Mouse (Mus musculus): Measurements from ENCODE around the gene Slc29a3. TPM values are rescaled to one million over a fixed set of nuclear protein-coding genes. Genes with fewer than 3 reads are reported as not detected.
"Not testable (repeated sequence)": the region's sequence is repeated elsewhere in the genome, so short reads cannot be mapped to it uniquely, and the experiment has no call there.

Slc29a3 gene
- total RNA-seq, 2 experiments from 2014 or later, result 14.6 to 18.3 TPM

DNA sequence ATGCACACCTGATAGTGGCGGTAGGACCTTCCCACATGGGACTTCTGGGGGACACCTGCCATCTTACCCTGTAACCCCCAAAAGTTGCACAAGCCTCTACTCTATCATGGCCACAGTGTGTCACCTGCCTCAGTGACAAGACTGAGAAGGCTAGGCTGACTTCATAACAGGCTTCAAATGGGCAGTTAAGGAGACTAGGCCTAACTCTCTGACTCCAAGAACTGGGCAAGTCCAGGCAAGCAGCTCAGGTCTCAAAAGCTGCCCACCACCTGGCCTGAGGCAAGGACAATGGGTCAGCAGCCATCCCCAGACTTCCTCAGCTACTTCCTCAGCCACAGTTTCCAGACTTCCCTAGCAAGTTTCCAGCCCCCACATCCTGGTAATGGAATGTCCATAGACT is 16.9 kb downstream of the Slc29a3 start:
- no peak overlapping the region for H3K4me3 ChIP-seq
- DNase-seq (ENCODE audit: low spot score in 2 of 2), result no peak
- TF ChIP-seq CTCF (conservative IDR thresholded peaks at IDR 0.05), result no peak
- H3K27ac ChIP-seq, result no peak overlapping the region

DNA sequence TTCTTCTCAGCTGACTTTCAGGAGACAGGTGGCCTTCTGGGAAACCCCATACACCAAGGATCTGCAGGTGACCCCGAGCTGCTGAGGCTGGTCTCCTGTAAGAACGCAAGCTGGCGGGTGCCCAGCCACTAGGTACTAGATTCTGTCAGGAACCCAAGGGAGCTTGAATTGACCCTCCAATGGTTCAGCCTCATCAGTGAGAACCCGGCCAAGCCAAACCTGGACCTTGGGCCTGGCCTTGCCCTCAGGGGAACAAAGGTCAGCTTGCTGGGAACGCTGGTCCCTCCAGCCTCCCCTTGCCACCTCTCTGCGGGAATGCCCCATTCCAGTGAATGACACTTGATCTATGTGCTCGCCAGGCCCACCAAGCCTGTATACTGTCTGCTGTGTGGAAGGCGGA is 19.1 kb downstream of the Slc29a3 start:
- no peak for TF ChIP-seq CTCF (conservative IDR thresholded peaks at IDR 0.05)
- Histone ChIP-seq H3K27ac (no peak overlapping the region), H3K4me3 (no peak overlapping the region)
- no peak for DNase-seq (ENCODE audit: low spot score in 2 of 2)

DNA sequence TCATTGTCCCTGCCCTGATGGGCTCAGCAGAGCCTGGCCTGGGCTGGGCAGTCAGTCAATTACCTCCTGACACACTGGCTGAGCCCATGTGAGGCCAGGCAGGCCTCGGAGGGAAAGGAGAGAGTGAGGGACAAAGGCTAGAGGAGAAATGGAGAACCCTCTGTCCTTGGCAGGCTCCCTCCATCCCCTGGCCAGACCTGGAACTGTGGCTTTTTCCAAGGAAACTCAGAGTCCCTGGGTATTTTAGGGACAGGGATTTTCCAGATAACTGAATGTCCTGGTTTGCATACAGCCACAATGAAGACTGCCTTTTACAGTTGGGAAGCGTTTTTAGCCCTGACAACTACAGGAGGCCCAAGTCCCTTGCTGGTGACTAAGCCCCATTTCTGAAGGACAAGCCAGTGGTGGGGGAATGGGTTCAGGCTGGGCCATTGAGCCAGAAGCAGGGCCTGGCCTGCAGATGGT is 20.2 kb downstream of the Slc29a3 start:
- no peak for DNase-seq (ENCODE audit: low spot score in 2 of 2)
- H3K27ac ChIP-seq, result peak overlapping the region; percentile 33; the same call in 1 of the 2 replicates
- no peak overlapping the region for H3K4me3 ChIP-seq
- TF ChIP-seq CTCF (conservative IDR thresholded peaks at IDR 0.05), result no peak

DNA sequence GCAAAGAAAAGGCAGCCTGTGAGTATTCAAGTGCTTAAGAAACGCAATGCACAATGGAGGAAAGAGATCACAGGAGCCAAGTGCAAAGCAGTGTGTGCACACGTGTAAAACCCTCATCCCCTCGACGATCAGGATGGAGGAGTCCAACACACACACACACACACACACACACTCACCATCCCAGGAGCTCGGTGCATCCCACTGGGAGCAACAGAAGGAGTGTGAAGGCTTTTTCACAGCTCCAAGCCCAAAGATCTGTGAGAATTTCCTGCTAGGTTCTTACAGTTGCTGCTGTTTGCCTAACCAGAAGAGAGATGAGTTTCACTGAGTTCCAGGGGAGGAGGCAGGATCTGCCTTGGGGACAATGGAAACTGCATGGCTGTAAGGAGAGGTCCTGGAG is 20.9 kb downstream of the Slc29a3 start:
- DNase-seq (ENCODE audit: low spot score in 2 of 2), result no peak
- peak overlapping the region; percentile 33; the same call in 1 of the 2 replicates for H3K27ac ChIP-seq
- no peak for TF ChIP-seq CTCF (conservative IDR thresholded peaks at IDR 0.05)
- no peak overlapping the region for H3K4me3 ChIP-seq

DNA sequence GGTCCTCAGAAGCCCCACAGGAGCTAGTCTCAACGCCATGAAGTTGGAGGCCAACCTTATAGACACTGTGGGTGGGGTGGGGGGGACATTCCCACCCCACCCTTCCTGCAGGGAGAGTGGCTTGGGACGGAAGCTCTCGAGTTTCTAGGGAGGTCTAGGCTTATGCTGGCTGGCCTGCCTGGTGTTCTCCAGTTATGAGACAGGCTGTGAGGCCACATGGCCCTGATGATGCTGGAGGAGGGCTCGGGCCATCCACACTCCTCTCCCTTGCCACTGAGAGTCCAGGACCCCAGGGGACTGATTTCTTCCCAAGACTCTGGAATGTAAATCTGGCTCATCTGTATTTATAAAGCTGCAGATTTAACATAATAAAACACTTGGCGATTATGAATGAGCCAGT is 25.3 kb downstream of the Slc29a3 start:
- H3K4me3 ChIP-seq, result no peak overlapping the region
- no peak for DNase-seq (ENCODE audit: low spot score in 2 of 2)
- H3K27ac ChIP-seq, result no peak overlapping the region
- TF ChIP-seq CTCF (conservative IDR thresholded peaks at IDR 0.05), result no peak

DNA sequence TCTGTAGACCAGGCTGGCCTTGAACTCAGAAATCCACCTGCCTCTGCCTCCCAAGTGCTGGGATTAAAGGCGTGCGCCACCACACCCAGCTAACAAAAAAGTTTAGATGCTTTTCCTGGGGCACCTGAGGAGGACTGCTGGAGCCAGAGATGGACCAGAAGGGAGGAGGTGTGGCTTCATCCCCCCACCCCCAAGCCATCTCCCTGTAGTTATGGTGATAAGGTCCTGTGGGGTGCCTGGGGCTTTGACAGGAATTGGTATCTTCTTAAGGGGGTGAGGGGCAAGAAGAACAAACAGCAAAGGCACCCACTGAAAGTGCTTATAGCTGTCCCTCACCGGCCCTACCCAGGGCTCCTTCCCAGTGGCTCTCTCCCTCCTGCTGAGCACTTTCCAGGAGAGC is 25.7 kb downstream of the Slc29a3 start:
- no peak for DNase-seq (ENCODE audit: low spot score in 2 of 2)
- Histone ChIP-seq H3K27ac (no peak overlapping the region), H3K4me3 (no peak overlapping the region)
- TF ChIP-seq CTCF (conservative IDR thresholded peaks at IDR 0.05), result no peak

DNA sequence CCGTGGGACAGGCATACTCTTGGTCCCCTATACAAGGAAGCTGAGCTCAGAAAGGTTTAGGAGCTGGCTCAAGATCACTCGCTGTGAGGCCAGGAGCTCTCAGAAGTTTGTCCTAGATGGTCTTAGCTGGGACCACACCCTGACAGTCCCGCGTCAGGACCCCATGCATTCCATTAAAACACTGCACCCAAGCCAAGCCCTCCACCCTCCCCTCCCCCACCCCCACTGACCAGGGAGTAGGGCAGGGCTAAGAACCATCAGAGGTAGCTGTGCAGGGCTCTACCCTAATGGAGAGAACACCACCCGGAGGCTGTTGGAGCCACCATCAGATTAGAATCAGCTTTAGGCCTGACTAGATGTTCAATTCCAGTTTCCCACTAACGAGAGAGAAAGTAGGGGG is 28.1 kb downstream of the Slc29a3 start:
- Histone ChIP-seq H3K4me3 (no peak overlapping the region), H3K27ac (no peak overlapping the region)
- no peak for TF ChIP-seq CTCF (conservative IDR thresholded peaks at IDR 0.05)
- DNase-seq (ENCODE audit: low spot score in 2 of 2), result no peak

DNA sequence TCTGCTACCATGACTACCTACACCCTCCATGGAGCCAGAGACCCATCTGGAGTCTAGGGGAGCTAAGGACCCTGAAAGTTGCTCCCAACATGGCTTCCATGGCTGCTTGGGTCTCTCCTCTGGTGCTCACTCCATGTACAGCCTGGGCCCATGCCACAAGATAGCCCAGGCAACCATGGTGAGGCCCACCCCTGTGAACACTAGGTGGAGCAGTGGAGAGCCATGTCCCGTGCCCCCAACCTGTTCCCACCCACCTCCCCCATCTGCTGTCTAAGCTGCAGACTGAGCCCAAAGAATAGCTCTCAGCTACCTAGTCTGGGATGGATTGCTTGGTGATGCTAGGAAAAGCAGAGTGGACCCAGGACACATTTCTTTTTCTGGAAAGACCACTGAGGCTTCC is 29.2 kb downstream of the Slc29a3 start:
- DNase-seq (ENCODE audit: low spot score in 2 of 2), result no peak
- Histone ChIP-seq H3K4me3 (no peak overlapping the region), H3K27ac (no peak overlapping the region)
- TF ChIP-seq CTCF (conservative IDR thresholded peaks at IDR 0.05), result peak; percentile 47

DNA sequence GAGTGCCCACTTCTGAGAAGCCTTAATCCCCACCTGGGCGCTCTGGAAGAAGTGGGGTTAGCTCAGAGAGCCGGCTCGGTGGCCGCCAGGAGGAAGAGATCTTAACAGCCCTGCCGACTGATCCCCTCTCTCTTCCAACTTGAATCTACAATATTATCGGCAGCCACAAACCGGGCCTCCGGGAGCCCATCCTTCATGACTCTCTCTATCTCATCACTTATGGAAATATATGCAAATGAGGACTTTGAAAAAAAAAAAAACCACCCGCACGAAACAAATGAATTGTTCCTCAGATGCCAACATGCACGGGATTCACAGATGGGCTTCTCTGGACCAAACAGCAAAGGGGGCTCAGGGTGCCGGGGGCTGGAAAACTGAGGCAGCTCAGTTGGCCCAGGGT is 31.0 kb downstream of the Slc29a3 start:
- no peak for TF ChIP-seq CTCF (conservative IDR thresholded peaks at IDR 0.05)
- no peak for DNase-seq (ENCODE audit: low spot score in 2 of 2)
- Histone ChIP-seq H3K4me3 (no peak overlapping the region), H3K27ac (no peak overlapping the region; the same call in 1 of the 2 replicates)

DNA sequence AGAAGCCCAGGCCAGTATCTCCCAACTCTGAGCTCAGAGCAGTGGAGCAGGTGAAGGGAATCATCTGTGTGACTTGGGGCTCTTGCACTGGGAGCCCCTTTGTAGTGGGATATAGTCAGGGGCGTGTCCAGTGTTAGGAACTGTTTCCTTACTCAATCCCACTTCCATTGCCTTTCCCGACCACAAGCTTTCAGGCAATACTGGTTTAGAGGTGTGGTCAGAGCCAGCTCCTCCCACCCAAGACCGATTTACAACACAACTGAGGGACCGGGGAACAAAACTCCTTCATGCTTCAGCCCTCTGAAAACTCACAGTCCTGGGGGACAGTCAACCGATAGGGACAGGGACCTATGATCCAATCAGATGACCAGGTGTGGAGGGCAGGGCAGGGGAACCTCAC is 32.1 kb downstream of the Slc29a3 start:
- DNase-seq (ENCODE audit: low spot score in 2 of 2), result no peak
- no peak for TF ChIP-seq CTCF (conservative IDR thresholded peaks at IDR 0.05)
- H3K4me3 ChIP-seq, result no peak overlapping the region
- no peak overlapping the region for H3K27ac ChIP-seq

DNA sequence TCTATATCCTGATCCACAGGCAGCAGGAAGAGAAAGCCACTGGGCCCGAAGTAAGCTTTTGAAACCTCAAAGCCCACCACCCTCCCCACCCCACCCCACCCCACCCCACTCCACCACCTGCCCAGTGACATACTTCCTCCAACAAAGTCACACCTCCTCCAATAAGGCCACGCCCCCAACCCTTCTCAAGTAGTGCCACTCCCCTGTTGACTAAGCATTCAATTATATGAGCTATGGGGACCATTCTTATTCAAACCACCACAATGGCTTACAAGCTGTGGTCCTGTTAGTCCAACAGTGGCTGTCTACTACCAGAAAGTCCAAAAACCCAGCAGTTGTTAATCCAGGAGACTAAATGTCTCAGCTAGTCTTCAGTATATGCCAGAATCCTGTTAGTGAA is 34.1 kb downstream of the Slc29a3 start:
- TF ChIP-seq CTCF (conservative IDR thresholded peaks at IDR 0.05), result no peak

DNA sequence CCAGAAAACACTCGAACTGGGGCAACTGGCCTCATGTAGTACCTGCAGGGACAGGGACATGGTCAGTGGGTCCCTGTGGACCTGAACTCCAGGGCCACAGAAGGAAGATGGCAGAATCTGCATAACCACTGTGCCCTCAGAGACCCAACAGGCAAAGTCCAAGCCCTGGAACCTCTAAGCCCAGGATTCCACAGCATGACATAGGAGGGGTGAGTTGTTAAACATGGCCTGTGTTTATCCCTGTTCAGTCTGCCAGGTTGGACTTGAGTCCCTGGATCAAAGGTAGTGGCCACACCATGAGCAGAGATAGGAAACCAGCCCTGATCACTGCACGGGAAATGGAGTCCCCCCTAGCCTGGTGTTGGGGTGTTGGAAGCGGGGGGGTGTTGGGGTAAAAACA is 36.1 kb downstream of the Slc29a3 start:
- no peak overlapping the region for H3K4me3 ChIP-seq
- no peak overlapping the region for H3K27ac ChIP-seq
- no peak for DNase-seq (ENCODE audit: low spot score in 2 of 2)
- no peak for TF ChIP-seq CTCF (conservative IDR thresholded peaks at IDR 0.05)

More for the DNA sequence above, 34.1 kb downstream of the Slc29a3 start:
- Histone ChIP-seq H3K27ac (no peak overlapping the region), H3K4me3 (no peak overlapping the region)
- DNase-seq (ENCODE audit: low spot score in 2 of 2), result no peak

DNA sequence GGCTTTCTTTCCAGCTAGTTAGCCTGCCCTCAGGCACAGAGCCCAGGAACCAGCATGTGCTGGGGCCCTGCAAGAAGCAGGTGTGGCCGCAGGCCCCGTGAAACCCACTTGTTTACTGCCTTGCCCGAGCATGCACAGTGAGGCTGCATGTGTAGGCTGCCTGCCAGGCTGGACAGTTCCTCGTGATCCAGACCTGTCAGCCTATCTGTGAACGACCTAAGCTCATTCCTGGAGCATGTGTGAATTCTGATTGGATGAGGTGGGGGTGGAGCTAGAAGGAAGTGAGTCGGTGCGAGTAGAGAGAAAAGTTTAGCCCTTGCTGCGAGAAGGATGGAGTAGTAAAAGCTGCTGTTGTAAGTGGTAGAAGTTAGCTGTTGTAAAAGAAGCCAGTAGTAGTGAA is 40.3 kb downstream of the Slc29a3 start:
- not testable (repeated sequence) for H3K4me3 ChIP-seq; DNase-seq (ENCODE audit: low spot score in 2 of 2); H3K27ac ChIP-seq

DNA sequence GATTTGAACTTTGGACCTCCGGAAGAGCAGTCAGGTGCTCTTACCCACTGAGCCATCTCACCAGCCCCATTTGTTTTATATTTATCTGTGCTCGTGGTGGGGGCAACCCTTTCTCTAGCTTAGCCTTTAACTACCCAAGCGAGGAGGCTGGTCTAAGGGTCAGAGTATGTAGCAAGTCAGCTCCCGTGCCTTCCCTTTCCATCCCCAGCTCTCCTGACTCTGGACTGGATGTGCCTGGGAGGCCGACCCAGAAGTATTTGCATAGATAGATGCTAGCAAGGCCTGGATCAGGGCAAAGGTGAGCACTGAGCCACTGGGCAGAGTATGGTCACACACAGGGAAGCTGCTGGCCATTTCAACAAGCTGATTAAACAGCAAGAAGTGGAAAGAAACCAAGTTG is 43.8 kb downstream of the Slc29a3 start:
- no peak for TF ChIP-seq CTCF (conservative IDR thresholded peaks at IDR 0.05)
- H3K4me3 ChIP-seq, result no peak overlapping the region
- H3K27ac ChIP-seq, result no peak overlapping the region
- DNase-seq (ENCODE audit: low spot score in 2 of 2), result no peak

DNA sequence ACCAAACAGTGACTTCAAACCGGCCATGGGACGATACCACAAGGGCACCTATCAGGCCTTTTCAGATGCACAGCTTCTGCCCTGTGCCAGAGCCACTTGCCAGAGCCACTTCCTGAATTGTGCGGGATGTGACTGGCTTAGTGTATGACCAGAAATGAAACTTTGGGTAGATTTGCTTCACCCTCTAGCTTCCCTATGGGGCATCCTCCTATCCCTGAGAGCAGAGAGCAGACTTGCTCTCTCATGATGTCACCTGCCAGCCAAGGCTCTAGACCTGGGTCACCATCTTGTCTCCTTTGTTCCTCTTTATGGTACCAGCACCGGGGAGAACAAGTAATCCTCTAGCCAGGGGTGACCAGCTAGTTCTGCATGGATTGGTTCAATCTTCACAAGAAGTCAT is 46.3 kb downstream of the Slc29a3 start:
- DNase-seq (ENCODE audit: low spot score in 2 of 2), result no peak
- H3K27ac ChIP-seq, result no peak overlapping the region; the same call in 1 of the 2 replicates
- no peak for TF ChIP-seq CTCF (conservative IDR thresholded peaks at IDR 0.05)
- no peak overlapping the region for H3K4me3 ChIP-seq

All from layer of hippocampus, adult 2 months (tissue).